Mouse (Mus musculus) urinary bladder, adult 18-20 months (tissue): Measurements from ENCODE around the gene Cpt1c.
"Not testable (repeated sequence)": the region's sequence is repeated elsewhere in the genome, so short reads cannot be mapped to it uniquely, and the experiment has no call there.

Source experiments
- DNase-seq, 2 experiments: peaks; one replicate each; pipeline ENCODE4 v3.0.0; 2022; ENCODE audit warnings: low spot score in 2 of 2, mixed read lengths in 2 of 2

Cpt1c gene

DNA sequence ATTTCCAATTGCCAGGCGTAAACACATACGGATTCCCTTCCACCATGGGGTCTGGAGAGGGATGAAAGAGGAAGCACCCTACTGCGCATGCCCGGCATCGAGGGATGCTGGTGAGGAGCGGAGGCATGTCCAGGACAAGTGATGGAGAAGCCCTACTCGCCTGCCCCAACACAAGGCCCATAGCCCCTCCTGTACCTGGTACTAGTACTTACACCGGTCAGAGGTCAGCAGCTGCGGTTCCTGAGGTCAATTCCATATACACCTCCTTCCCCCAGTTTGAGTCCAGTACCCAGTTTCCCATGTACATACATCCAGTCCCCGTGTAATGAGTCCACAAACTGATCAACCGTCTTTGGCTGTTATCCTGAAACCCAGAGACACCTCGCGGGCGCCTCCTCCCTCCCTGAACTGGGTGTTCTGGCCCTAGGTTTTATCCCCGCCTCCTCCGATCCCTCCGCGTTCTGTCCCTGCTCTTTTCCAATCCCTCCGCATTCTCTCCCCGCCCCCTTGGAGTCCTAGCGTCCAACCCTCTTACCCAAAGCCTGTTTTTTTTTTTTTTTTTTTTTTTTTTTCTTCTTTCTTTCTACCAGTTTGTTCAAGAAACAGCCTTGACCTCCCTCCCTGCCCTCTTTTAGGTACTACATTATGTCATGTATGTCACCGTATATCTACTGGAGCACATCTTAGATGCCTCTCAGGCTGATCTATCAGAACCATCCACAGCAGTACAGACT lies at the start of gene Cpt1c:
Gene Cpt1c (minus strand): TSS at position 469 of the 734 bp plus-strand sequence.
- peak; percentile 42 to 62 for DNase-seq

DNA sequence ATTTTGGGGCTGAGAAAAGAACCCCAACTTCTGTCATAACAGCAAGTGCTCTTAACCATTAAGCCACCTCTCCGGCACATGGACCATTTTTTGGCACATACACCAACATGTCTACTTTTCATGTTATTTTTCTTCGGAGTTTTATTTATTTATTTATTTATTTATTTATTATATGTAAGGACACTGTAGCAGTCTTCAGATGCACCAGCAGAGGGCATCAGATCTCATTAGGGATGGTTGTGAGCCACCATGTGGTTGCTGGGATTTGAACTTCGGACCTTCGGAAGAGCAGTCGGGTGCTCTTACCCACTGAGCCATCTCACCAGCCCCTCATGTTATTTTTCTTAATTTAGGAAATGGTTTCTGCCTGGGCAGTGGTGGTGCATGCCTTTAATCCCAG lies 49.1 kb upstream of the Cpt1c start:
- not testable (repeated sequence) for DNase-seq

GRCm38 (mm10) chr7:45020225-45020624 lies 45.6 kb upstream of the Cpt1c start:
- no peak for DNase-seq

DNA sequence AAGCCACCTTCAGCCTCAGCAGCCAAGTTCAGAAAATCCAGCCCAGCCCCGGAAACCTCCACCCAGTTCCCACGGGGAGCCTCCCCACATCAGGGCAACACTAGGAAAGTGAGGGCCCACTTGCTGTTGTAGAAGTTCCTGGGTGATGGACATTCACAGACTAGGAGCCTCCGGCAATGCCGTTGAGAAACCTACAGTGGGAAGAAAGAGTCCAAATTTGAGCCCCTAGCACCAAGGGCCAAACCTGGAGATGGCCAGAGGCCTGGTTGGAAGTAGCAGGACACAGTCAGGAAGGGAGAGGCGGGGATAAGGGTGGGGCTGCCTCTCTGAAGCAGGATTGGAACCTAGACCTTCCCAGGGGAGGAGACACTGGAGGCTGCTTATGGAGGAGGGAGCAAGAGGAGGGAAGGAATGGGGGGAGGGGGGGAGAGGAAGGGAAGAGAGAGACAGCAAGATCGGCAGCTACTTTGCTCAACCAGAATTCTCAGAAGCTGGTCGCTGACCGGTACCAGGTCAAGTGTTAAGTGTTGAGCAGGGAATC lies 44.5 kb upstream of the Cpt1c start:
- DNase-seq = peak; percentile 29 to 59

DNA sequence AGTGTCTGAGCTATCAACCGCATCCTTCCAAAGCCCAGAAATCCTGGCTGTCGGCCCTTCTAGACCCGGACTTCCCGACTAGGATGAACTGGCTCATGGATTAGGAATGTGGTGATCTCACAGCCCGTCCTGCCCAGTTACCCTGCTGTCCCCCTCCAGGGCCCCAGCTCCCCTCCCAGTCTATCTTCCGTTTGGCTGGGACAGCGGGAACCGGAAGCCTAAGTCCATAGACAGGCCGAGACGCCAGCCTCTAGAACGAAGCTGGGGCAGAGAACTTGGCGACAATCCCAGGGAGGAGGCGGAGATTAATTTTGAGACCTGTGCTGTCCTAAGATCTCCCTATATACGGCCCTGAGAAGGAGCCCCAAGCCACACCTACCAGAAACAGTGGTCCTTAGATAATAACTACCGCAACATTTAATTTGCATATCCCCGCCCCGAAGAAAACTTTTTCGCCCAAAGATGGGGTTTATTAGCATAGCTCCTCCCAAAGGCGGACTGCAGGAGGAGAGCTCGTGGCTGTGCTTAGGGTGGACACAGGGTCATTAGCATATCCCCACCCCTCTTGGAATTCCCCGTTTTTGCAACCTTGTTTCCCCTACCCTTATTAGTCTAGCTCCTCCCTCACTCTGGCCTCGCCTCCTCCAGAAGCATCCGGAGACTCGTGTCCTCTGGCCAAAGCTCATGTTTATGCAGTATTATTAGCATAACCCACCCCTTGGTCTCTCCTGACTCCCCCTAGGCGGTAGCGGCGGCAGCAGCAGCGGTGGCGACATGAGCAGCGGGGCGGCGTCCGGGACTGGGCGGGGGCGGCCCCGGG lies 42.8 kb upstream of the Cpt1c start, which contains the start of gene Rras:
Gene Rras (plus strand): TSS at position 720 of the 820 bp plus-strand sequence.
- DNase-seq = peak; percentile 73 to 94

- no peak for DNase-seq
These were observed 42.1 kb upstream of the Cpt1c start for GRCm38 (mm10) chr7:45016761-45017160.

GRCm38 (mm10) chr7:45015957-45016612 lies 41.4 kb upstream of the Cpt1c start, which contains the start of gene Scaf1:
Scaf1 (minus strand) TSS chr7:45016363.
- peak; percentile 98 to 99 for DNase-seq

DNA sequence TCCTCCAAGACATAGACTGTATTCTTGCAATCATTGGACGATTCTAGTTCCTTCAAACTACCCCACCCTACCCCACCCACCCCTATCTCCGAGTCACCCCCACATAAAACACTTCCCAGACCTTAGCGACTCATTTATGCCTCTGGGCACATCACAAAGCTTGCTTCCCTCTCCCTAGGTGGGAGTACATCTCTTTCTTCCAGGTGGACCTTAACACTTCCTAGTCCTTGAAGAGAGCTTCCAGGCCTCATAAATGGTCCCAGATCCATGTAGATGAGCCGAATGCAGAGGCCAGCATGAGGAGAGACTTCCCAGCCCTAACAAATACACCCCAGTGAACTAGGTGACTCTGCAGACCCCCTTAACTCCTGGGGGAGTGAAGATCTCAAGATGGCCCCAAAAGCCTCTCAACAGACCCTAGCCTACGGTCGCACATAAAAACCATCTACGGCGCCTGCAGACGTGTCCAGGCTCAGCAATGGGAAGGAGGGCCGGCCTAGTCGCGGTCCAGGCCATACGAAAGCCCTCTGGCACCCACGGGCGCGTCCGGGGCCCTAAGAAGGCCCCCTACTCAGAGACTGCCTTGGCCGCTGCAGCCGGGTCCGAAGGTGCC lies 40.8 kb upstream of the Cpt1c start:
- no peak for DNase-seq

- DNase-seq = no peak
These were observed 39.4 kb upstream of the Cpt1c start for GRCm38 (mm10) chr7:45014096-45014451.

DNA sequence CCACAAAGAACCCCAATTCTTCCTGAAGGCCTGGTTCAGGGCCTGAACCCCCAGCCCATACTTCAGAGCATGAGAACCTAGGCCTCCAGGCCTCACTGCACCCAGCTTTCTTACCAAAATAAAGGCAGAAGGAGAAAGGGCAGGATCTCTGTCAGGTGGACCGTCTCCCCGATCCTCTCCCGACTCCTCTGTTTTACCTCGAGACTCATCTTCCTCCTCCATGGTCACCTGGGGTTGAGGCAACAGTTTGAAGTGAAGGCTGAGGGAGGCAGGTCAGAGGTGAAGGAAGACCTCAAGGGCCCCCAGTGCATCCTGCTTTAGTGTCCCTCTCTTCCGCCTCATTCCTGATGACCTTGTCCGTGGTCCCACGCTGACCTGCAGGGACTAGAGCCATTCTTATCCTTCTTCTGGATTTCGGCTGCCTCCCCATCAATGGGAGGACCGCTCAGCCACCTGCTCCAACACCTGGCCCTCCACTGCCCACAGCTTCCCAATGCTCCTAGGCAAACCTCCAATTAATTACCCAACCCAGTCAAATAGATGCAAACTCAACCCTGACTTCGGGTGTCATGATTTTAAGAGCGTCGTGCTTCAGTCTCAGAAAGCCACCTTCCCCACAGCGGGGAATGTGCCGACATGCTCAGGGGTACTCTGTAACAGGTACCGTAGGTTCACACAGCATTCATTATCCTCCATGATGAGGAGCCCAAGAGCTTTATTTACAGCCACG lies 38.9 kb upstream of the Cpt1c start:
- DNase-seq = no peak

DNA sequence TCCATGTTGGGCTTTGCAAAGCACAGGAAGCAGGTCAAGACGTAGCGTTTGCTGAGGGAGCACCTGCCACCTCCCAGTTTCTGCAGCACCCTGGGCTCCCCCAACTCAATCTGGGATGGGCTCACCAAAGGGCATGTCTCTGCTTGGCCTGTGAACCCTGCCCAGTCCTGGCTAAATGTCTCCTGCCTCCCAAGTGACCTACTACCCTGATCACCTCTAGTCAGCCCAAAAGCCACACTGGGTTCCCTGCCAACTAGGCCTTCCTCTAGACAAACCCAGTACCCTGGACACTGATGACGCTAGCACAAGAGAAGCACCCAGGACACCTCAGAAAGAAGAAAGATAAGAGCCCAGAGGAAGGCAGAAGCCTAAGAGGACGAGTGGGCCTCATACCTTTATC lies 38.2 kb upstream of the Cpt1c start:
- no peak for DNase-seq

DNA sequence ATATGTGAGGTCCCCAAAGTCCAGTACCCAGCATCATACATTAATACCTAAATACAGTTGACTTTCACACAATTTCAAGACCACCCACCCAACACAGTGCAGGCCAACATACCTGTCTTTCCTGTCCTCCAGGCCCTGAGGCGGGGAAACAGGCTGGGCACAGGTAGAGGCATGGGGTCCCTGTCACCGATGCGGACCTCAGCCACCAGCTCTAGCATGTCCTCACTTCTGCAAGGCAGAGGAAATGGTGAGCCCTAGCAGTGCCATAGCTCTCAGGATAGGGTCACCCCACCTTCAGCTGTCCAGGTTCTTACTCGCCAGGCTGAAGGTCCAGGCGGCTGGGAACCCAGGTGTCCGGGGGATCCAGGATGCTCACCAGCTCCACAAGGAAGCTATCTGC lies 37.4 kb upstream of the Cpt1c start:
- DNase-seq = no peak

DNA sequence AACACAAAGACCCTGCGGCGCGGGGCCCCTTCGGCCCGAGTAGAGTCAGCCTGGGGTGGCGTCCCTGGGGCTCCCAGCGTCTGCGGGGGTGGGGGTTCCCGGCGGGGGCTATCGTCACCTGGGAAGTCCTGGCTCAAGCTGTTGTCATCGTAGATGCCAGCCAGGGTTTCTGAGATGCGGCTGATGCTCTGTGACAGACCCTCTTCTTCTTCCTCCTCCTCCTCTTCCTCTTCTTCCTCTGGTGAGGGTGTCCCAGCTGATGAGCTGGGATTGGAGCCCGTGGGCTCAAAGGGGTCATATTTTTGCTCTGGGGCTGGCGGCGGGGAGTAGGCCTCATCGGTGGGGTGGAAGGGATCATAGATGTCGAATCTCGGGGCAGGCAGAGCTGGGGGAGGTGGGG lies 33.8 kb upstream of the Cpt1c start:
- no peak for DNase-seq

DNA sequence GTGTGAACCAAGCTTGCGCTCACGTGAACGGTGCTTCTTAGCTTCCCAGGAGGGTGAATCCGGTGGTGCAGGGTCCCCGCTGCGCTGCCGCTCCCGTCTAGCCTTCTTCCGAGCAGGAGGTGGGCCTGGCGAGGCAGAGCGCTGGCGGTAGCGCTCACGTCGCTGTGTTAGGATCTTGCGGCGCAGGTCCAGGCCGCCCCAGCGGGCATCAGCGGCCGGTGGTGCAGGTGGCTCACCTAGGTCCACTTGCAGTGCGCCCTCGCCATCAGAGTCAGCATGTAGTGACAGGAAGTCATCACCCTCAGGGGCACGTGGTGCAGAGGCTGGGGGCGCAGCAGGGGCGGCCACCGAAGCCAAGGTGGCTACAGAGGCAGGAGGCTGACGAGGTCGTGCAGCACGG lies 33.2 kb upstream of the Cpt1c start:
- no peak for DNase-seq

- no peak for DNase-seq
These were observed 32.5 kb upstream of the Cpt1c start for GRCm38 (mm10) chr7:45007141-45007540.

DNA sequence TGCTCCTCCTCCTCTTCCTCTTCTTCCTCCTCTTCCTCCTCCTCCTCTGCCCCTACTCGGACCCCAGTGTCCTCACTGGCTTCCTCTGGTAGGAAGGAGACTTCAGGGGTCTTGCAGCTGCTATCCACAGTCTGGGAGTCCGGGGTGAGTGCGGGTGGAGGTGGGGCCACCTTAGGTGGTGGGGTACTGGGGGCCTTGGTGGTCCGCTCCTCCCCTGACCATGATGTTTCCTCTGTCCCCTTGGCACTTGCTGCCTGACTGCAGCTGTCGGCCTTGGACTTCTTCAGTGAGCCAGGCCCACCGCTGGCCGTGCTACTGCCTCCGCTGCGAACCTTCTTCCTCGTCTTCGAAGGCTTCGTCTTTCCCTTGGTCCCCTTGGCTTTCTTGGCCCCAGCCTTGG lies 31.9 kb upstream of the Cpt1c start:
- DNase-seq = no peak

GRCm38 (mm10) chr7:45005321-45005992 lies 30.8 kb upstream of the Cpt1c start:
- DNase-seq = no peak

DNA sequence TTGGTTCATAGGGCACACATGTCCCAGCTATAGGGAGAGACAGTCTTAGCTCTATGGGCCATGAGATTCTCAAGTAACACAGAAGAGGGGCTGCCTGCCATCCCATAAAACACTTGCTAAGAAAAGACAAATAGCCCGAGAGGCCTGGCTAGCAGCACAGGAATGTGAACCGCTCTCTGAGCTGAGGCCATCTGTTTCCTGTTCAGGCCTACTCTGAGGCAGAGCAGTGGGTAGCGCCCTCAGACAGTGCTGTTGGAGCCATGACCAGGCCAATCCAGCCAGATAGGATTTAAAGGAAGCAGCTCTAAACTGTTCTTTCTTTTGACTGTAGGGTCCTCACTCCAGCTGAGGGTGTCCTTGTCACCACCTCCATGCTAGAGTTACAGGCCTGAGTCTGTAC lies 29.9 kb upstream of the Cpt1c start:
- no peak for DNase-seq

DNA sequence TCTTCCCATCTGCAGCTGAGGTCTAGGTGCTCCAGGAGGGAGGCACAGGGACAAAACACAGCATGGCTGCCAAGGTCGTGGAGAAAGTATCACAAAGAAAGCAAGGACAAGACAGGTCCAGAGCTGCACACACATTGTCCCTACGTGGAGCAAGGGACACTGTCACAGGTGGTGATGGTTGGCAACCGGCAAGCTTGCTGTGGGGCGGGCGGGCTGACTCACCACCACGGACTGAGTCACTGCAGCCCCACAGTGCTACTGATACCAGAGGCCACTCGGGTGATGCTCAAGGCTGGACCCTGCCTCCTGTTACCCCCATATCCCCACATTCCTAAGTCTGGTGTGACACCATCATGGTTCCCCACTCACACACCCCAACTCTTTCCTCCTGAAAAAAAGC lies 27.8 kb upstream of the Cpt1c start:
- DNase-seq = no peak

DNA sequence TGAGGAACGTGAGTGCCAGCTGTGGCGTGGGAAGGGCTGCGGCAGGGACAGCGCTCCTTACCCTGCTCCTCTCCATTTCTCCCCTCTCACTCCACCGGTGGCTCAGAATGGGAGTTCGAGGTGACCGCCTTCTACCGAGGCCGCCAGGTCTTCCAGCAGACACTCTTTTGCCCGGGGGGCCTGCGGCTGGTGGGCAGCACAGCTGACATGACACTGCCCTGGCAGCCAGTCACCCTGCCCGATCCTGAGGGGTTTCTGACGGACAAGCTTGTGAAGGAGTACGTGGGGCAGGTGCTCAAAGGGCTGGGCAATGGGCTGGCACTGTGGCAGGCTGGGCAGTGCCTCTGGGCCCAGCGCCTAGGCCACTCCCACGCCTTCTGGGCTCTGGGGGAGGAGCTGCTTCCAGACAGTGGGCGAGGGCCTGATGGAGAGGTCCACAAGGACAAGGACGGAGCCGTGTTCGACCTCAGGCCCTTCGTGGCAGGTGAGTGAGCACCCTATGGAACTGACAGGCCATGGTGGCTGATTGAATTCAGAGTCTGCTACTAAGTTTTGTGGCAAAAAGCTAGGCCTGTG lies 26.0 kb upstream of the Cpt1c start:
- no peak for DNase-seq
